Mouse (Mus musculus) heart, embryonic 10.5 days (tissue): ENCODE data around the gene Pam. TPM values are rescaled to one million over a fixed set of nuclear protein-coding genes. Genes with fewer than 3 reads are reported as not detected.
"Not testable (repeated sequence)": the region's sequence is repeated elsewhere in the genome, so short reads cannot be mapped to it uniquely, and the experiment has no call there.

Experiments used
- DNase-seq: peaks from one replicate; pipeline ENCODE4 v3.0.0-alpha.2; 2017; ENCODE audit warnings: low spot score
- H3K27ac ChIP-seq: fragments of 300-500 bp; sonication (generic); 2 replicates; pipeline ENCODE4 v1.5.1; 2016; ENCODE audit warnings: mild to moderate bottlenecking
- H3K27me3 ChIP-seq: fragments of 300-500 bp; sonication (generic); 2 replicates; pipeline ENCODE4 v1.6.1; 2016; ENCODE audit warnings: mild to moderate bottlenecking; ENCODE audit not compliant: poor library complexity, insufficient read depth, severe bottlenecking
- H3K36me3 ChIP-seq: fragments of 300-500 bp; sonication (generic); 2 replicates; pipeline ENCODE4 v1.6.1; 2016; ENCODE audit warnings: mild to moderate bottlenecking, moderate library complexity
- H3K4me1 ChIP-seq: fragments of 300-500 bp; sonication (generic); 2 replicates; pipeline ENCODE4 v1.6.1; 2016; ENCODE audit warnings: mild to moderate bottlenecking
- H3K4me3 ChIP-seq: fragments of 300-500 bp; sonication (generic); 2 replicates; pipeline ENCODE4 v1.5.1; 2016; ENCODE audit warnings: mild to moderate bottlenecking, moderate library complexity
- H3K9me3 ChIP-seq: fragments of 300-500 bp; sonication (generic); 2 replicates; pipeline ENCODE4 v1.6.1; 2016; ENCODE audit warnings: mild to moderate bottlenecking, moderate library complexity
- WGBS: fragments of 180-500 bp; shearing (Covaris S2); methylation state at CpG from one replicate; pipeline ENCODE4 v1.1.7; 2016; 5-methylcytosine and 5-hydroxymethylcytosine counted together
- polyA plus RNA-seq: library from polyadenylated mRNA; unstranded; fragments of >200 nt; fragmentation: Nextera tagmentation; extraction: Ambion mirVana; gene quantifications from 2 replicates; pipeline ENCODE4 v1.2.1, GENCODE M21; 2016

Pam gene
- polyA plus RNA-seq, 1 experiment from 2014 or later, result 88.8 TPM

DNA sequence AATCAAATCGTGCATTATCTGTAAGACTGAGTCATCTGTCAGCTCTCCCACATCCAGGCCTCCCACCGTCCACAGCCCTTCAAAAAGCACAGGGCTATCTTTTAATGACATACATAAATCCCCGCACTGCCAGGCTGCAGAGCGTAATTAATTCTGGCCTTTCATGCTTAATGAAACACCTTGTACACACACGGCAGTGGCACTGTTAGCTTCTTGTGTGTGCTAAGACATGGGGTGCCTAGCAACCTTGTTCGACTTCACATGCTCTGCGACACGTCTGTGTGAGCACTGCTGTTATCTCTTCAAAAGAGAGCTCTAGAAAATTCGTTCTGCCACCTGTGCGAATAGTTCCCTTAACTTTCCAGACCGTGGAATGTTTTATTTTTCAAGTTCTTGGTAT, 120.5 kb downstream of the Pam start:
- peak overlapping the region; percentile 78 for H3K4me3 ChIP-seq

DNA sequence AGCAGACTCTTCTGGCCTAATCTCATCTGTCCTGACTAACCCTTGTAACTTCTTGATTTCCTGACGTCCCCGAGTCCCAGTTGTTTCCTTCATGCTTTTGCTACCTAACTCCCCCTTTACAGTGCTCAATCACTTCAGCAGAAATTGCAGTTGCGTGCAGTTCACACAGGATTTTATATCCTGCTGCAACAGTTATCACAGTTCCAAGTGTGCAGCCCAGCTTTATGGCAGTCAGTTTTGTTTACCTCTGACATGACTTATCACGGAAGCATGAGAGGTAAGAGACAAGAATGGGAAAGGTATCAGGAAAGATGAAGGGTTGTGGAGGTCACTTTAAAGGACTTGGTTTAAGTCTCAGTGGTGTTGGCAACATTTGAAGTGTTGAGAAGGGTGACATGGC, 125.7 kb downstream of the Pam start:
- Histone ChIP-seq H3K4me1 (peaks cover 13% of the 10 kb centered on the region; the same call in 1 of the 2 replicates), H3K9me3 (no peaks in the 10 kb centered on the region), H3K4me3 (no peak overlapping the region), H3K27me3 (no peaks in the 10 kb centered on the region), H3K27ac (no peak overlapping the region), H3K36me3 (peaks cover 16% of the 10 kb centered on the region)
- DNase-seq, result no peak
- 60% methylated on average over 4 of the region's 4 CpGs for WGBS

More for the DNA sequence above, 120.5 kb downstream of the Pam start:
- Histone ChIP-seq H3K27ac (peak overlapping the region; percentile 97; the same call in 1 of the 2 replicates), H3K36me3 (peaks cover 15% of the 10 kb centered on the region), H3K27me3 (no peaks in the 10 kb centered on the region), H3K9me3 (no peaks in the 10 kb centered on the region), H3K4me1 (peaks cover 13% of the 10 kb centered on the region)
- DNase-seq, result no peak
- WGBS, result 30% methylated on average over 11 of the region's 11 CpGs

DNA sequence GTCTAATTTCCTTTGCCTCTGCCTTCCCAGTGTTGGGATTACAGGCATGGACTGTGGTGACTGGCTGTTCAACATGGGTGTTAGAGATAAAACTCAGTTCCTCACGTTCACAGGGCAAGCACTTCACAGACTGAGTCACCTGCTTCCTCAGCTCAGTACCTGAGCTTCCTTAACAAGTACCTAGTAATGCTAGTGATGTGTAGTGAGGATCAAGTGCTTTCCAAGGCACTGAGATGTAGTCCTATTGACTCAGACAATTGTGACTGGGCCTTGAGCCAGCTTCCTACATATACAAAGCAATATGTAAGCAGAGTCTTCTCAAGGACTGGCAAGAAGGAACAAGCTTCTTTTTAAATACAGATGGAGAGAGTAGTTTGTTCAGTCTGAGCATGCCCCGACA, 131.7 kb downstream of the Pam start:
- Histone ChIP-seq H3K36me3 (peaks cover 5% of the 10 kb centered on the region; the same call in 1 of the 2 replicates), H3K4me1 (no peaks in the 10 kb centered on the region), H3K9me3 (no peaks in the 10 kb centered on the region), H3K4me3 (no peak overlapping the region), H3K27me3 (no peaks in the 10 kb centered on the region), H3K27ac (no peak overlapping the region)
- DNase-seq, result no peak
- 67% methylated on average over 2 of the region's 2 CpGs for WGBS

DNA sequence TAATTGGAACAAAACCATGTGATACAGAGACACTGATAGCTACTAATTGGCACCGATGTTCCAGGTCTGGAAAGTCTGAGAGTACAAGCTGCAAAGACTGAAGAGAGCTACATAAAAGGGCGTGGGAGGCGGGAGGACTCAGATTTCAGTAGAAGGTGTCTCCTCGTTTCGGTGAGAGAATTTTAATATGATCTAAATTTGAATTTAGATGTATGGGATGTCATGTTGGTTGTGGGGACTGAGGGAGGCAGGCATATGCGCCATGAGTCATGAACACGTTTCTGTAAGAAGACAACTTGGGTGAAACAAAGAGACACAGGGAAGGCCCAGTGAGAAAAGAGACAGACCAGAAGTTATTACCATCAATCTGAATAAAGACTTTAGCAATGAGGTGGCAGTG, 133.3 kb downstream of the Pam start:
- Histone ChIP-seq H3K4me1 (no peaks in the 10 kb centered on the region), H3K4me3 (no peak overlapping the region), H3K27me3 (no peaks in the 10 kb centered on the region), H3K27ac (no peak overlapping the region), H3K36me3 (peaks cover 5% of the 10 kb centered on the region; the same call in 1 of the 2 replicates), H3K9me3 (no peaks in the 10 kb centered on the region)
- WGBS, result 86% methylated on average over 7 of the region's 7 CpGs
- DNase-seq, result no peak

DNA sequence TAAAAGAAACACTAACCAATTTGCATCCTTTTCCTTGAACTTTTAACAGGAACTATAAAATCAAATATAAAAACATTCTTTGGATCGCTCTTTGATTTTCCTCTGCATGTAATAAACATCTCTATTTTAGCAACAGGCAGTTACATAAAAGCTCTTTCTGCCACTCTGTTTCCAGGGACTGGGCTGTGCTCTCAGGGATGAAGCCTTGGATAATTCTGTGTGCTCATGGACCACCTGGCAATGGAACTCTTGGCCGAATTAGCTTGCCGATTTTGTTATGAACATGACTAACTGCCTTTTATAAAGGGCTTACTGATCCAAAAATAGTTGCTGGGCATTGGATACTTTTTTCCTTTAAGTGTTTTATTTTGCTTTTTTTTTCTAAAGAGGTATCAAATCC, 134.8 kb downstream of the Pam start:
- H3K27me3 ChIP-seq, result no peaks in the 10 kb centered on the region
- H3K4me3 ChIP-seq, result no peak overlapping the region
- no peak for DNase-seq
- peaks cover 5% of the 10 kb centered on the region; the same call in 1 of the 2 replicates for H3K36me3 ChIP-seq
- no peaks in the 10 kb centered on the region for H3K9me3 ChIP-seq
- 98% methylated on average over 3 of the region's 3 CpGs for WGBS
- H3K27ac ChIP-seq, result no peak overlapping the region
- H3K4me1 ChIP-seq, result no peaks in the 10 kb centered on the region

DNA sequence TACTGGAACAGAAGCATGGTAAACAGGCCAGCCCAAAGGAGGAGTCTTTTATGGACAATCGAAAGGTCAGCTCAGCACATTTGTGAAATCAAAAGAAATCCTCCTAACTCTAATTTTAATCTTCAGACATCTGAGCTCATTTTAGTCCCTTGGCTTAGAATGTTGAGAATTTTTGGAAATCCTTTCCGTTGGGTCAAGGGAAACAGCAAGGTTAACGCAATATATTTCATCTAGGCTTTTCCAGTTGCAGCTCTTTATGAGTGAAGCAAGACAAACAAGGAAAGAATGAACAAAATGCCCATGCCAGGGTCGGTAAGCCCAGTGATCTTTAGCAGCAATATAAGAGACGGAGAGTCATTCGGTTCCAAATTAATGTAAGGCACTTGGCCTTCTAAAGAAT, 135.3 kb downstream of the Pam start:
- no peaks in the 10 kb centered on the region for H3K9me3 ChIP-seq
- no peaks in the 10 kb centered on the region for H3K4me1 ChIP-seq
- DNase-seq, result no peak
- no peak overlapping the region for H3K27ac ChIP-seq
- WGBS, result 93% methylated on average over 6 of the region's 6 CpGs
- no peaks in the 10 kb centered on the region for H3K27me3 ChIP-seq
- H3K36me3 ChIP-seq, result peaks cover 5% of the 10 kb centered on the region; the same call in 1 of the 2 replicates
- H3K4me3 ChIP-seq, result no peak overlapping the region

DNA sequence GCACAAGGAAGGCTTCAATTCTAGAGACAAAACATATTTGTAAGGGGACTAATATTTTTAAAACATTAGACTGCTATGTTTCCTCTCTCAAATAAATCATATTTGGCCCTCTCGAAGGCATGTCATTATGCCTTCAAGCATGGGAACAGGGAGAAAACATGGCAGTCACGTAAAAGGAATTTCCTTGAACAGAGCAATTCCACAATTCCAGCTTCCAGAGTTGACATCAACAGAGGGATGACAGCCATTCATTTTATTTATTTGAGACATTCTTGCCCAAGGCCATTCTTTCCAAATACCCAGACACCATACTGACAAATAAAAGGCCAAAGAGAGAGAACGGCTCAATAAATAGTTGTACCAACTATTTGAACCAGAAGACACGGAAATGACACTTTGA, 136.7 kb downstream of the Pam start:
- peaks cover 5% of the 10 kb centered on the region; the same call in 1 of the 2 replicates for H3K36me3 ChIP-seq
- no peak overlapping the region for H3K27ac ChIP-seq
- no peaks in the 10 kb centered on the region for H3K4me1 ChIP-seq
- H3K27me3 ChIP-seq, result no peaks in the 10 kb centered on the region
- no peaks in the 10 kb centered on the region for H3K9me3 ChIP-seq
- no peak overlapping the region for H3K4me3 ChIP-seq
- no peak for DNase-seq
- 93% methylated on average over 4 of the region's 4 CpGs for WGBS

DNA sequence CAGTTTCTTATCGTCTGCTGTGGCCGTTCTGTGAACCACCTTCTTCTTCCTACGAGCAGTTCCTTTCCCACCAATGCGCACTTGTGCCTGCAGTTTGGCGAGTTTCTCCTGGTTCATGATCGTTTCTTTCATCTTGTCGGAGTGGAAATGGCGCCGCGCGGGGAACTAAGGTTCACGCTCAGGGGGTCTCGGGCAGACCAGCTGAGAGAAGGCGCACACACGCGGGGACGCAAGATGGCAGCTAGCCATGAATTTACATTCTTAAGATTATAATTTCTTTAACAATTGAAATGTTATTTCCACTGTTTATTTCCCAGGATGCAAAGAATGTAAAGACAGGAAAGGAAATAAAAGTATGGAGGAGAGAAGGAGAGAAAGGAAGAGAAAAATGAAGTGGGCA, 146.2 kb downstream of the Pam start:
- not testable (repeated sequence) for H3K27me3 ChIP-seq, DNase-seq, H3K4me1 ChIP-seq, H3K9me3 ChIP-seq, H3K4me3 ChIP-seq, H3K36me3 ChIP-seq, H3K27ac ChIP-seq
- WGBS, result 88% methylated on average over 17 of the region's 17 CpGs

DNA sequence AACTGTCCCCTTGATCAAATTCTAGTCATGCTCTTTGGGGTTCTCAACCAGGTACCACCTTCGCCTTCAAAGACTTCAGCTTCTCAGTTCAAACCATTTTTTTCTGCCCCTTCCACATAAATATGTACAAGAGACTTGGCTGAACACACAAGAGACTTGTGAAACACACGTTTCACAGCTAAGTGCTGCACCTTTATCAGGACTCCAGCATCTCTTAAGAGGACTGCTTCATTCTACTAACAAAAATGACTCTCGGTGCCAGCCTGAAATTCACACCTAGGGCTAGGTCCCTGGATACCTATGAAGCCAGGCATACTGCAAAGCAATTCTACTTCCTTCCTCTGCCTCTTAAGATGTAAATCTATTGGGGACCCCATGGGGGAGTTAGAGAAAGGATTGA, 148.3 kb downstream of the Pam start:
- no peaks in the 10 kb centered on the region for H3K27me3 ChIP-seq
- no peak overlapping the region for H3K4me3 ChIP-seq
- no peaks in the 10 kb centered on the region for H3K4me1 ChIP-seq
- H3K9me3 ChIP-seq, result no peaks in the 10 kb centered on the region
- WGBS, result 63% methylated on average over 3 of the region's 3 CpGs
- H3K36me3 ChIP-seq, result 0 out of 2 replicates have a peak, but pooled peaks cover 4% of the 10 kb centered on the region
- no peak overlapping the region for H3K27ac ChIP-seq
- no peak for DNase-seq

DNA sequence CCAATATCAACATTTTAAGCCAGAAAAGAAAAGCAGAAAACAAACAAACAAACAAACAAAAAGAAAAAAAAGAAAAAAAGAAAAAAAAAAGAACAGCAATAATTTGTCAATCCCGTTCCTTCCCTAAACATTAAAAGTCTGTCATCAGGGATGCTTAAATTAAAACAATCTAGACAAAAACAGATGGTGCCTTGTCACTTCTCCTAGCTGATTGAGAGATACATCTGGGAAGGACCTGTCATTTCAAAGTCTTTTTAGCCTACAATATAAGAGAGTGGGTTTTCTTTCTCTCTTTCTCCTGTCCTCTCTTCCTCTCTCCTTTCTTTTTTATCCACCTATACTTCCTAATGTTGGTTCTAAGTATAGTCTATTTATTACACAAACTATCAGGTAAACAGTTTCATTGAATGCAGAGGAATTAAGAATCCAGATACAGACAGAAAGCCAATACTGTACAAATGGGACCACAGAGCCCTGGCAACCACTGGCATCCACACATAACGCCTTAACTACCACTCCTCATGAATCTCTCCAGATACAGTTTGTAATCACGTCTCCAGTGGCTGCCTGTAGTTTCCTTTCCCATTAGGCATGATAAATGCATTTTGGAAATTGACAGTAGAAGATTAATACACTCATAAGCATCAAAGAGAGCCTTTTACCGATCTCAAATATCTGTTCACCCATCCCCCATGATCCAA, 151.4 kb downstream of the Pam start:
- 76% methylated on average over 4 of the region's 4 CpGs for WGBS
- DNase-seq, result no peak
- H3K36me3 ChIP-seq, result 0 out of 2 replicates have a peak, but pooled peaks cover 4% of the 10 kb centered on the region
- no peaks in the 10 kb centered on the region for H3K9me3 ChIP-seq
- H3K4me1 ChIP-seq, result no peaks in the 10 kb centered on the region
- no peak overlapping the region for H3K27ac ChIP-seq
- H3K4me3 ChIP-seq, result no peak overlapping the region
- no peaks in the 10 kb centered on the region for H3K27me3 ChIP-seq

DNA sequence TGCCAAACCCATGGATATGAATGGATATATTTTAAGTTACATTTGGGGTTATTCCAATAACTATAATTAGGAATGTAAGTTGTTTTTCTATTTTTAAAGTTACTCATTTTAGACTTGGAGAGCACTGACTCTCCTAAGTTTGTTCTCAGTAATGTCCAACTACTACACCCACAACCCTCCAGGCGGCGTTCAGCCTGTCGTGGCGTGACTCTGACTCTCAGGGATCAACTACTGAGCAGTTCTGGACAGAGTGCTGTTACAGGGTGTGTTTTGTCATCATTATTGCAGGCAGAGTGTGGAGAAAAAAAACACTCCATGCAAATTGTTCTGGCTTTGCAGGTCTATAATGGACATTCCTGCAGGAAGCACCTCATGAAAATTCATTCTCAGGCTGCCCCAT, 152.0 kb downstream of the Pam start:
- Histone ChIP-seq H3K36me3 (peaks cover 4% of the 10 kb centered on the region; the same call in 1 of the 2 replicates), H3K27ac (no peak overlapping the region), H3K4me3 (no peak overlapping the region), H3K9me3 (no peaks in the 10 kb centered on the region), H3K4me1 (no peaks in the 10 kb centered on the region), H3K27me3 (no peaks in the 10 kb centered on the region)
- no peak for DNase-seq
- WGBS, result 88% methylated on average over 4 of the region's 4 CpGs

DNA sequence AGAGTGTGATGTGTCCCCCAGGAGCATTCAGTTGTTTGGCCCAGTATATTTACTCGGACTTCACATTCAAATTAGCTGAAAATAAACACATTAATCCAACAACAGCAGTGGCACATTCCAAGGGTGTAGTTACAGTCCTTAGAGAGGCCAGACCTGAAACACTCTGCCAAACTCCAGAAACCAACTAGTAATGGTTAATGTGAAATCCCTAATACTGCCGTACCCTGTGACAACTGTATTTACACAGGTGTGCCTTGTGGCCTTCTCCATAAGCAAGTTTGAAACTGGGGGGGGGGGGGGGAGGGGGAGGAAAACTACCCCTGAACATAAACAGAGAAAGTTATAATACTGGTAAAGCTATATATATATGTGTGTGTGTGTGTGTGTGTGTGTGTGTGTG, 152.5 kb downstream of the Pam start:
- Histone ChIP-seq H3K4me1 (no peaks in the 10 kb centered on the region), H3K36me3 (peaks cover 4% of the 10 kb centered on the region; the same call in 1 of the 2 replicates), H3K27me3 (no peaks in the 10 kb centered on the region), H3K27ac (no peak overlapping the region), H3K4me3 (no peak overlapping the region), H3K9me3 (no peaks in the 10 kb centered on the region)
- DNase-seq, result no peak
- WGBS, result 78% methylated on average over 2 of the region's 2 CpGs

DNA sequence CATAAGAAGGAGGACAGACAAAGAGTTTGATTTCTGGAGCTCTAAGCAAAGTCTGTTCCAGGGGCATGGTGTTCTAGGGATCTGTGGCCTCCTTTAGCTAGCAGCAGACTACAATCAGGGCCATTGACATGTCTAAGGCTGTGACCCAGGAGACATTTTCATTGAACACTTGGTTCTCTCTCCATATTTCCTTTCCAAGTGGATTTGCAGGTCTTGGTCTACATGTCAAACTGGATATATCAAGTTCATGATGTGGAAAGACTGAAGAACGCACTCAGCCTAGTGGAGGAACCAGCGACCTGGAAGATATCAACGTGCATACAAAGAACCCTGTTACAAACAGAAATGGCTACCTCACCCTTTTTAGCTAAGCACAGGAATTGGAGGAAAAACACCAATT, 156.9 kb downstream of the Pam start:
- no peak overlapping the region for H3K4me3 ChIP-seq
- no peaks in the 10 kb centered on the region for H3K27me3 ChIP-seq
- H3K4me1 ChIP-seq, result no peaks in the 10 kb centered on the region
- no peaks in the 10 kb centered on the region for H3K9me3 ChIP-seq
- 83% methylated on average over 3 of the region's 3 CpGs for WGBS
- peaks cover 8% of the 10 kb centered on the region; the same call in 1 of the 2 replicates for H3K36me3 ChIP-seq
- DNase-seq, result no peak
- no peak overlapping the region for H3K27ac ChIP-seq

DNA sequence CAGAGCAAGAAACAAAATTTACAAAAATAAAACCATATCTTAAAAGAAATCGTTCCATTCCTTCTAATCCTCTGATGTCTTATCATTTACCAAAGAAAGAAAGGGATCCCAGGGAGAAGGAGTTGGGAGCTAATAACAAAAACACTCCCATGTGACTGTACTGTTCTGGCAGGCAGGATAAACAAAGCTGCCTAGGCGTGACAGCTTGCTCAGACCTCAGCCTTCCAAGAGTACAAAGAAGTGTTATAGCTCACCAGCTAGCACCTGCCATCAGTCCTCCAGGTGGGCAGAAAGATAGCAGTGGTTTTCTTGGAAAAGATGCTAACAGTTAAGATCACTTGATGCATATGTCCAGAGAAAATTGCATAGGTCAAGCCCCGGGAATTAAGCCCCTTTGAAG, 157.4 kb downstream of the Pam start:
- no peaks in the 10 kb centered on the region for H3K4me1 ChIP-seq

More for the DNA sequence above, 157.4 kb downstream of the Pam start:
- Histone ChIP-seq H3K36me3 (peaks cover 9% of the 10 kb centered on the region; the same call in 1 of the 2 replicates), H3K9me3 (no peaks in the 10 kb centered on the region), H3K4me3 (no peak overlapping the region), H3K27ac (no peak overlapping the region), H3K27me3 (no peaks in the 10 kb centered on the region)
- no peak for DNase-seq
- WGBS, result 59% methylated on average over 3 of the region's 3 CpGs
